Mouse (Mus musculus): ENCODE data around the gene R3hcc1l.

Gene R3hcc1l

DNA sequence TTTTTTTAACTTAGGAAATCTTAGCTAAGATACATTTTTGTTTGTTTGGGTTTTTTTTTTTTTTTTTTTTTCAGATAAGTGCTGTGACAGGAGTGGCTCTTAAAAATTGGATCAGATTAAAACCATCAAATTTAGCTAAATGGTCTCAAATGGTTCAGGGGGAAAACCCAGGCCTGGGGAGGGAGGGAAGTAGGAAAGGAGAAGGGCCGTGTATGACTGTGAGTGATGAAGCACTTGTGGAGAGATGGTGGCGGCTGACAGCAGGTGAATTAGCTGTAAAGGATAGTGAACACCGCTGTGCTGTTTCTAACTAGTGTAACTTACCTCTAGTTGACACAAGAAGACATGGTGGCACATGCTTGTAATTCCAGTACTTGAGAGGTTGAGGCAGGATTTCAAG, 40.1 kb downstream of the R3hcc1l start:
- DNase-seq = no peak

DNA sequence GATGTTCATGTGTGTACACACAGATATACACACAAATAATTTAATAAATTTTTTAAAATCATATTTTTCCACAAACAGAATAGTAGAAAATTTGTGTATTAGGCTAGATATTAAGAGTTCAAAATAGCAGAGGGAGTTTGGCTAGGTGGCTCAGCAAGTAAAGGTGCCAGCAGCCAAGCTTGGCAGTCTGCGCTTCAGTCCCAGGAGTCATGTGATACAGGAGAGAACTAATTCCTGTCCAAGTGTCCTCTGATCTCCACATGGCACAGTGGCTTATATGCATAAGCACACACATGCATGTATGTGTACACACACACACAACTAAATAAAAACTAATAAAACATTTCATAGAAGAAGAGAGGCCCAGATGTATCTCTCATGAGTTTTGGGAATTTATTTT, 43.4 kb downstream of the R3hcc1l start:
- no peak for DNase-seq

DNA sequence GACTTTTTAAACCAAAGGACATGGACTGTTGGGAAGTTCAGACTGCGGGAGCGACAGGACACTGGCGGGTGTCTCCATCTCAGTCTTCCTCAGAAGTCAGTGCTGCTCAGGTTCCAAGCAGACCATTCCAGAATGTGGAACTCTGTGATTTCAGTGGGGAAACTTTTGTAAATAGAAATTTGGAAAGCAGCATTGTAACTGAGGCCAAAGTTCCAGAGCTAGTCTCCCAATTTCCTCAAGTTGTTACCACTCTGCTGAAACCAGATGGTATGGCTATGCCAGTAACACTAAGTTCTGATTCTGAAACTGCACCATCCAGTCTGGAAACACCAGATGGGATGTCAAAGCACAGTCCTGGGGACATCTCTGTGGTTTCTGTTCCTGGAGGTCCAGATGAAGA, 44.4 kb downstream of the R3hcc1l start:
- DNase-seq = no peak

DNA sequence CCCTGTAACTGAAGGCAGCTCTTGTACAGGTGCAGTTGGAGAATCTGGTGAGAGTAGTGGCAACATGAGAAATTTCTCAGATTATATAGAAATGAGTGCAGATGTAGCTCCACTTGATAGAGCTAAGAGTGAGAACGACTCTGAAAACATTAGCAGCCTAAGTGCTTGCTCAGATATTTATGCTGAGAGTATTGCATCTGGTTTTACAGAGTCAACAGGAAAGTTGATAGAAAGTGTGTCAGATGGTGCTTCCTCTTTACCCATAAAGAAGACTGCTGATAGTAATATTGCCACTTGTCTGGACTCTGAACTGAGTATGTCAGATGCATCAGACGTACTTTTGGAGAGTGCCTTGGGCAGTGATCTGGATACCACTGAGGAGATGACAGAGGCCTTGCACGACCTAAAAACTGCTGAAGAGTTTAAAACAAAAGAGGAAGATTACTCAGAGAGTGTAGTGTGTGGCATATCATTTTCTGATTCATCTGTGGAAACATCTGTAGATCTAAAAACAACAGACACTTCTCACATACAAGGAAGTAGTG, 45.2 kb downstream of the R3hcc1l start:
- DNase-seq = no peak

DNA sequence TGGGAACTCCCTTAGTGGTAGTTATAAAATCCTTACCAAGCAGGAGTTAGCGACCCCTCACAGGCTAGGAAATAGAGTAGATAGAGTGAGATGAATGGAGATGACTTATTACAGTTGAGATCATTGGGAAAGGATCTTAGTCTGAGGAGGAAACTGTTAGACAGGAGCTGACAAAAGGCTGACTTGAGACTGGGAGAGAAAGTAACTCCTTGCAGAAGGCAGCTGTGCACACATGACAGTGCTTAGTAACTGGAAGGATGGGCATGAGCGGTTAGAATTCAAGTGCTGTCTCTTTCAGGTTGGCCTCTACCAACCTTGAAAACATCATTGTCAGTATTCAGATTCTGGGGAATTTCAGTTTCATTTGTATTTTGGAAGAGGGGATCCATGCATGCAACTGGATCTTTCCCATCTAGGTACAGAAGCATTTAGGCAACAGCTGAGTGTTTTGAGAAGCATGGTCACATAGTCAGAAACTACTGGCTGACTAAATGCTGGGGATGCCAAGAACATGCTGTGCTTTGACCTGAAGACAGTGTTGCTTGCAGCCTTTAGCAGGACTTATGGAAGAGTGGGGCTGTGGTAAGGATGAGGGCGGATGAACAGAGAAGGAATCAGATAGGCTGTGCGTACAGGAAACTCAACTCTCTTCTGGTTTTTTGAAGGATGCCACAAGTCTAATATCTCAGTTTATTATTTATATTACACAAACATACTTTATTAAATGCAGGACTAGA, 47.9 kb downstream of the R3hcc1l start:
- peak; percentile 55 for DNase-seq

DNA sequence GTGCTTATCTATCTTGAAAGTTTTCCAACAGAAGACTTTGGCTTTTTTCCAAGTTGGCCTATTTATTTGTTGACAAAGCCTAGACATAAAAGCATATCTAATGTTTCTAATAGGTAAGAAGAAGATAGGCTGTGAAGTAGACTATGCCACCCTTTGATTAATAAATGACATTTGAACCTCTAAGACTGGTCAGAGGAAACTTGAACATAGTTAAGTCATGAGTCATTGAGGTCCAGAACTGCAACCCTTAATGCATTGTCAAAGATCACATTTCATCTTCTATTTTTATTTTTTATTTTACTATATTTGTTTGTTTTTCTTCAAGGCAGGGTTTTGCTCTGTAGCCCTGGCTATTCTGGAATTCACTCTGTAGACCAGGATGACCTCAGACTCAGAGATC, 48.5 kb downstream of the R3hcc1l start:
- no peak for DNase-seq

DNA sequence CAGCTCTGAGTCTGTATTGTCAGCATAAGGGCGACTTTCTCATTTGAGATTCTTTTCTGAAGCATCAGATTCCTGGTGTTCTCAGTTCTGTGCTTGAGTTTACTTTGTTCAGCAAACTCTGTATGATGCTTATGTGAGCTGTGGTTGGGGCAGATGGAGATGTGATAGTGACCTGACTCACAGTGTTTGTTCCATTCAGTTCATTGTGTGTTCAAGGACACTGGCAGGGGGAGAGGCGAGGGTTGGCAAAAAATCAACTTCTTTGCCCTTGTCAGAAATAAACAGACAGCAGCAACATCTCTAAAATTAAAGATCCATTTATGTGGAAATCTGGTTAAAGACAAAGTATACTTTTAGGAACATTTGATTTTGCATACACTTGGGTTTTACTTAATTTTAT, 50.5 kb downstream of the R3hcc1l start:
- no peak for DNase-seq

DNA sequence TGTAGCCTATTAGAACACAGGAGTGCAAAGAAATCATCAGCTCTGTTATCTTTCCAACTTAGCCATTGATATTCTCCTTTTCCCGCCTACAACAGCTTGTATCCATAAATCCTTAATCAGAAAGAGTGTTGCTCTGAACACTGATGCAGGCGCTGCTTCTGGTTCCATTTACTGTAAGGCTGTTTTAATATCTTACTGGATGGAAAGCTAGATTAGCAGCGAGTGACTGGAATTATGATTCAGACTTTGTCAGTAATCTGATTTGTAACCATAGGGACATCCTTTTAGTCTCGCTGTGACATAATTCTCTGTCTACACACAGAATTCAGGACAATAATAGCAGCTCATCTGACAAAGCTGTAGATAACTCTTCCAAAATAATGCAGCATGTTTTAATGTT, 52.7 kb downstream of the R3hcc1l start:
- DNase-seq = no peak

DNA sequence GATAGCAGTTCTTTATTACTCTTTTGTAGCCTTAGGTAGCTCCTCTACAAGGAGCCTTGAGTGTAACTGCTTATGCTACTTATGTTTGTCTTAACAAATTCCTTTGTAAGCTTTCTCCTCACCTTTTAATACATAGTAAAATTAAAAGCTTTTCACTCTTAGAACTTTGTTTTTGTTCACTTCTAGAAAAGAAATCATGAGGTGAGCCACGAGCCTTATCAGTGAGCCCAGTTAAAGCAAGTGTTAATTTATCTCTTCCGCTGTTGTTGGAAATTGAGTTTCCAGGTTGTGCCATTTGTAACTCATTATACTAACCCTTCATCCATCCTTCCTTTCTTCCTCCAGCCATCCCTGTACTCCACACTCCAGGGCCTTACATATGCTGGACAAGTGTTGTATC, 56.8 kb downstream of the R3hcc1l start:
- no peak for DNase-seq

DNA sequence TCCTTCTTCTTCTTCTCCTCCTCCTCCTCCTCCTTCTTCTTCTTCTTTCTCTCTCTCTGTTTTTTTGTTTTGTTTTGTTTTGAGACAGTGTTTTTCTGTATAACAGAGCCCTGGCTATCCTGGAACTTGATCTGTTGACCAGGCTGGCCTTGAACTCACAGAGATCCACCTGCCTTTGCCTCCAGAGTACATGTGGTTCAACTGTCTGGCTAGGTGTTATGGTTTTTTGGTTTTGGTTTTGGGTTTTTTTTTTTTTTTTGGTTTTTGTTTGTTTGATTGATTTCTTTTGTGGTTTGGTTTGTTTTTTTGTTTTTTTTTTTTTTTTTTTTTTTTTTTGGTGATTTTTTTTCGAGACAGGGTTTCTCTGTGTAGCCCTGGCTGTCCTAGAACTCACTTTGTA, 58.3 kb downstream of the R3hcc1l start:
- no peak for DNase-seq

DNA sequence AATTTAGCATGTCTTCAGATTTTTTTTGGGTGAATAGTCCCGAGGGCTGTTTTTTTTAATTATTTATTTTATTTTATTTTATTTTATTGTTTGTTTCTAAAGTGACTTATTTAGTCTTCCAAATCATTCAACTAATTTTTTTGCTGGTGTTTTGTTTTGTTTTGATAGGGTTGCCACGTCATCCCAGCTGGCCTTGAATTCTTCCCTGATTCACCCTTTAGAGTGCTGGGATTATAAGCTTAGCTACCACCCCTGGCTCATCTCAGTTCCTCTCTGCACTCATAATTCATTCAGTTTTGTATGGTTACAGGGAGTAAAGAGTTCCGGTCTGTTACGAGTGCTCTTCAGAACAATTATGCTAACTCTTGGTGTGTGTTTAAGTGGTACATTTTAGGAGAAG, 60.1 kb downstream of the R3hcc1l start:
- DNase-seq = no peak

DNA sequence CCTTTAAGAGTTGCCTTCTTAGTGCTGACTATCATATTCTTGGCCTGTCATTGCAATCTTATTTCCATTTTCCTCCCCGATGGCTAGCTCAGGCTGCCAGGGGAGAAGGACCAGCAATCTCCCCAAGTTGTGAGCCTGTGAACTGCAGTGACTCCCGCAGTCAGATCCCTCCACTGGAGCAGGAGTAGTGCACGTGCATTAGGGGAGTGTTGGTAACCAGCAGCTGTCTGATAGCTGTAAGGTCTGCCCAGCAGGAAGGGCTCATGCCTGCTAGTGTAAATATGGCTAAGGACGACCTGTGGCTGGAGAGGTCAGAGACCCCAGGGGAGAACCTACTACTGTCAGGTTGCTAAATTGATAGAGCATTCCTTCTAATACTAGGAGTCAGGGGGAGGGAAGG, 62.1 kb downstream of the R3hcc1l start:
- DNase-seq = no peak

DNA sequence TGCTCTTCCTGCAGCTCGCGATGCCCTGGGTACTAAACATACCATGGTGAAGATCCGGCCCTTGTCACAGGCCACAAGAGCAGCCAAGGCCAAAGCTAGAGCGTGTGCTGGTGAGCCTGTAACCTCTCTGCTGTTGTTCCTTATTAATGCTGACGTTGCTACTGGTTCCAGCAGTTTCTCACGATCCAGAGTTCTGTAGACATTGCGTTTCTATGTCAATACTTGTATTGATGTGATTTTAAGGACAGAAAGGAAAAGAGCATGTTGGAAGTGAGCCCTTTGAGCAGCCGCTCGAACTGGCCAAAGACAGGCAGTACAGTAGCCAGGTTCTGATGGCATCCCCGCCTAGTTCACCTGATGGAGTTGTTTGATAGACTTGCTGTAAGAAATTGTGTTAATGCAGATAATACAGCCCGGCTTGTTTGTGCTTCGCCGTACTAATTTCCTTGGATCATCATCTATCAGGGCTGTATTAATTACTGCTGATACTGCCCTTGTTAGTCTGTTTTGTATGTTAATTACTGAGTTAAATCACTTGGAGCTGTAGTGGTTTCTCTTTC, 64.3 kb downstream of the R3hcc1l start:
- no peak for DNase-seq

DNA sequence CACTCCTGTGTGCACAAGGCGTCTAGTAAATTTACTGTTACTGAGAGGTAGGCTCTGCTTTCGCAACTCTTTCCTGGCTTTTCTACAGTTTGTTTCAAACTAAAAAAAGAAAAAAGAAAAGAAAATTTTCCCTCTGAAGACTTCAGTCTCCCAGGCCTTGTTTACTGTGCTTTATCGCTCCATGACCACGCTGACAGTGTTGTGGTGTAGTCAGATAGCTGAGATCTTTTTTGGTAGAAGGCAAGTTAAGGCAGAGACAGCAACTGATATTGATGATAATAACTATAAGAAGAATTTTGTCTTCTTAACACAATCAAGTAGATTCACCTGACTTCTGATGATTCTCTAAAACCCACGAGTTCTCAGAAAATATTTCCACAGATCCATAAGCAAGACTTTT, 65.1 kb downstream of the R3hcc1l start:
- no peak for DNase-seq

DNA sequence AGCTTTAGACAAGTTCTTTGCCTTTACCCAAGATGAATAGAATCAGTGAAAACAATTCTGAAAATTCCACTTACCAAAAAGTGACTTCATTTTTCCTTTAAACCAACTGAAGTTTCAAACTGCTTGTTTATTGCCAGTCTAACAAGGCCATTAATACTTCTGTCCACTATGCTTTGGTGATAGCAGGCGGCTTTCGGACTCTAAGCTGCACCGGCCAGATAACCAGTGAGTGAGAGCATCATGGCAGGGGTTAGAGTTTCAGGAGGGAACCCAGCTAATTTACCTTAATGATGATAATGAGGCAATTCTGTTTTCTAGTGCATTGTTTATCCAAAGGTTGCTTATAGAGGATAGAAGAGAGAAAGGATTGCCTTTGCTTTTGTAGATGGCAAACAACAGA, 65.6 kb downstream of the R3hcc1l start:
- no peak for DNase-seq

DNA sequence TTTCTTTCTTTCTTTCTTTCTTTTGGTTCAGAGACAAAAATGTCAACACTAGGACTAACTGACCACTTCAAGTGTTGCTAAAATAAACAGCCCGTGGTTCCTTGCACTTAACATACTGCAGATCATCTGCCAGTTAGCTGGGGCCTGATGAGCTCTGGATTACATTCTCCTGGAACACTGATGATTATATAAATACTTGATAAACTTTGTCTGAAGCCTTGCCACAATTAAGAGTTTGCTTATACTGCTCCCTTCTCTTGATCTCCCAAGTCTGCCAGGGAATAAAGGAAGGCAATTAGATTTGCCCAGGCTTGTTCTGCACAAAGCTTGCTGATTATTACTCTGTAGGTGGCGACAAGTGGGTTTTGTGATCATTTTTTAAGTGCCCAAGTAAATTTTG, 69.1 kb downstream of the R3hcc1l start:
- DNase-seq = no peak

DNA sequence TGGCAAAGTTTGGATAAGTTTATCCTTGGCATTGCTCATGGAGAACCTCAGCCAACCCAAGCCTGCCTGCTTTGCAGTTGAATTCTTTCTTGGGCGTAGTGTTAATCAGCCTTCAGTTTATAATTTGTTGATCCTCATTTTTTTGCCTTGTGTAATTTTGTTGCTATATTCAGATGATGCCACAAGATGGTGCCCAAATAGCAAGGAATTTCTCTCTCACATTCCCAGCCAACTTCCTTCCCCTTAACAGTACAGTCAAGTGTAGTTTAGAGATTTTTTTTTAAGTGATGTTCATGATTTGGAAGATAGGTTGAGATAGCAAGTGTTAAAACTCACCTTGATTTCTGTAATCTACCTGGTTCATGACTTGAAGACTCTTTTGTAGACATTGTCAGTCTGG, 70.7 kb downstream of the R3hcc1l start:
- peak; percentile 31 for DNase-seq

DNA sequence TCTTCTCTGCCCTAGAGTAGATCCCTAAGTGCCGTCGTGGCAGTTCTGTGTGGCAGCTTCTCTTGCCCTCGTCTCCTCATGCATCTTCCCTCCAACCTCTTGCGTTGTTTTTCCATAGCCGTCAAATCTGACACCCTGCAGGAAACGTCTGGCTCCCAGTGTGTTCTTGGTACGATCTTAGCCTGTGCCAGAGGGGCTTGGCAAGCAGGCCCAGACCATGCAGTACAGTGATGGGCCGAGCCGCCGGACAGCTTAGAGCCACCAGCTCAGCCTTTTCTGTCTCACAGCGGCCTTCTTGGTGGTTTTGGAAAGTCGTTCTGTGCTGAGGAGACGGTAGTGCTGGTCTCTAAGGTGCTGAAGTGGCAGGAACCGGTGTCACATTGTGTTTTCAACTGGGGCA, 73.0 kb downstream of the R3hcc1l start:
- DNase-seq = no peak

DNA sequence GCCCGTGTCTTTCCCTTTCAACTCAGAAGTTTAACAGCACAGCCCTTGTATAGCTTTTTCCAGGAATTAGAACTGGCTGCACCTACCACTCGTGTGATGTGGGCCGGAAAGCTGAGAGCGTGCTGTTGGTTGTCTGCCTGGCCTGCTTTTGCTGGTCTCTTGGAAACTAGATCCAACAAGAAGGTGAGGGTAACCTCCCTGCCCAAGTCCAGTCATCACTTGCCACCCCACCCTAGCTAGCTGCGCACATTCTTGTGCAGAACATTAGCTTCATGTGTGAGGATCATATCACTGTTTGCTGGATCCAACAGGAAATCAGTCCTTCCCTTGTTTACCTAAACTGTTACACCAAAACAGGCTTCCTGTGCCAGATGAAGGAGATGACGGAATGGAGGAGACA, 74.9 kb downstream of the R3hcc1l start:
- DNase-seq = peak; percentile 11

DNA sequence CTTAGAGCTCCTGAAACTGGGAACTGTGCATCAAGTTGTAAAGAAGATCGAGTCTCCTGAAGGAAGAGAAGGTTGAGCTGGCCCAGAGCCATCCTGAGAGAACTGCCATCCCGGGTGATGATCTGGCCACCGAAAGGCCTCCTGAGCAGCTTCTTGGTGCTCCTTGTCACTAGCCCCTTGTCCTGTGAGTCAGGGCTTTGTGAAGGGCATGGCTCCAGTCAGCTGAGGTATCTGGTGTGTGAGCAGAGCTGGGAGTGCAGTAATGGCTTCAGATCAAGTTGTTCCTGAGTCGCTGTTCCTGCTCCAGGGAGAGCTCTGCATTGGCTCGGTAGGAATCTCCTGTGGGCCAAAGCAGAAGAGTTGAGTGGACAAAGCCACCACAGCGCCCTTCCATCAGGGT, 76.5 kb downstream of the R3hcc1l start:
- no peak for DNase-seq

DNA sequence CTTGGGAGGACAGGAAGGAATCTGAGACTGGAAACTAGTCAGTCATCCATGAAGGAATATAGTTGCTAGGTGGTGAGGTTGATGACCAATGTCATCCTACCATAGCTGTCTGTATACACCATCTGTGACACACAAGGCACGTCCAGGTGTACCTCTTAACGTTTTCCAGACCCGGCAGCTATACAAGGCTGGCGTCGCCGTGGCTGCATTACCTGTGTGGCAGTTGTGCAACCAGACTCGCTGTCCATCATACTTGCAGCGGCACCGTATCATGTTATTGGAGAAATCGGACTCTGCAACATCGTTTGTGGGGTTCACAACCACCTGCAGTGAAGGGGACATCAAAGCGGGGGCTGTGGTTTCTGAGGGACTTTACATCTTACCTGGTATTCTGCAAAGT, 78.7 kb downstream of the R3hcc1l start:
- DNase-seq = no peak

DNA sequence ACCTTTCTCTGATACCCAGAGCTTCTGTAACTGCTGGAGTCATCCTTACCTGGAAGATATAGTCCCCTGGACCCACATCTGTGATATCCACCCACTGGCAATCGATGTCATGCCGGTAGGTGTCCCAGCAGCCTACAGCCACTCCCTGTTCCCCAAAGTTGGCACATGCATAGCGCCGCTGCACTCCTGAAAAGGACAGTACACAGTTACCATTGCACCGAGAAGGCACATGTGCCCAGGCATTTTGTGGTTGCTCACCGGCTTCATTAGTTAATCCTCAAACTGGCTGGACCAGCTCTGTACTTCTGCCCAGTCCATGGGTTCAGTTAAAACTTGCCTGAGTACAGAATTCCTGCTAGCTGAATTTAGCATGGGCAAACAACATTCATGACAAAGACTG, 79.3 kb downstream of the R3hcc1l start:
- no peak for DNase-seq

DNA sequence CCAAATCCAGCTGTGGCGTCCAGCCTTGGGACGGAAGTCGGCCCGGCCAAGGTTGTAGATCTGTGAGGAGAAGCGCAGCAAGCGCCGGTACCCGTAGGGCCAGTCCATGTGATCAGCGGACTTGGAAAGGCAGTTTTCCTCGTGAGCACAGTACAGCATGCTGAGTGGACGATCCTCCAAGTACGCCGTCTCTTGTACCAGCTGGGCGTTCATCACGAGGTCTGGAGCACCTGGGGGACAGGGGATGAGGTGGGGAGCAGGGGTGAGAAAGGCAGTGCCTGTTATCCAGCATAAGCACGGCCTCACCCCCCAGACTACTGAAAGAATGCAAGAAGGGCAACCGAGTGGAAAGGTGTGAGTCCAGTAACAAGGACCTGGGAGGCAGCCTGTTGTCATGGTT, 81.3 kb downstream of the R3hcc1l start:
- no peak for DNase-seq

DNA sequence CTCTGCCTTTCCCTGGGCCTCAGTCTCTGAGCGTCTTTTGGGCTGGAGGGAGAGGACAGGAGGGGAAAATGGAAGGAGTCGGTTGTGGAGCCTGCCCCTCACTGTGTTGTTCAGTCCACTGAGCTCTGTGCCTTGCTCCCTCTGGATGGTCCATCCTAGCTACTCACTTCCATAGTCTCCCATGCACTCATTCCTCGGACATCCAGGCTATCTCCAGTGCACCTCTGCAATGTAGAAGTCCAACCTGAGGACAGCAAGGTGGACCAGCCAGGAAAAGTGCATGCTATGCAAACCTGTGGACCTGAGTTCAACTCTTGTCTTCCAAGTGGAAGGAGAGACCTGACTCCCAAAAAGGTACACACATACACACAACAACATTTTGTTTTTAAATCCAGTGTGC, 82.0 kb downstream of the R3hcc1l start:
- DNase-seq = no peak

DNA sequence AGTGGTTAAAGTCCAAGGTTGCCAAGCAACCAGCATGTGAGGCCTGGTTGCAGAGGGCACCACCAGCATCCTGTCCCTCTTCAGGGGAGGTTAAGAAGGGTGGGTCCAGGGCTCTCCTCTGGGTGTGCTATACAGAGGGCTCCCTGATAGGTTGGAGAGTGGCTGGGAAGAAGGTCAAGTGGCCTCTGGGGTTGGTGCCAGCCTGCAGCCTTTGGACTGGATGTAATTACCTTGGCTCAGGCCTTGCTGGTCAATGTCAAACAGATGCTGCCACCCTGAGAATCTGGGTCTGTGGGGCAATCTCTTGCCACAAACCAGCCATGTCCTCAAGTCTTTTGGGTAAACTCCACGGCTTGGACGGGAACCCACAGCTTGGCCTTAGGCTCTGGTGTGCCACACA, 82.9 kb downstream of the R3hcc1l start:
- no peak for DNase-seq

Data from lung, postnatal 36 days (tissue).